Mouse (Mus musculus) lung, adult 2 months (tissue): ENCODE data around the gene Stx2.

ENCODE experiments used
- CTCF ChIP-seq: fragments of 200-500 bp; IDR thresholded peaks from 2 replicates; pipeline ENCODE4 v1.5.1; 2011; ENCODE audit warnings: mild to moderate bottlenecking, low read length, control low read depth; ENCODE audit not compliant: insufficient read depth
- POLR2A ChIP-seq: fragments of 200-500 bp; IDR thresholded peaks from 2 replicates; pipeline ENCODE4 v1.6.1; 2011; ENCODE audit warnings: low read depth, mild to moderate bottlenecking, control low read depth, low read length, borderline replicate concordance; ENCODE audit errors: extremely low read depth

DNA sequence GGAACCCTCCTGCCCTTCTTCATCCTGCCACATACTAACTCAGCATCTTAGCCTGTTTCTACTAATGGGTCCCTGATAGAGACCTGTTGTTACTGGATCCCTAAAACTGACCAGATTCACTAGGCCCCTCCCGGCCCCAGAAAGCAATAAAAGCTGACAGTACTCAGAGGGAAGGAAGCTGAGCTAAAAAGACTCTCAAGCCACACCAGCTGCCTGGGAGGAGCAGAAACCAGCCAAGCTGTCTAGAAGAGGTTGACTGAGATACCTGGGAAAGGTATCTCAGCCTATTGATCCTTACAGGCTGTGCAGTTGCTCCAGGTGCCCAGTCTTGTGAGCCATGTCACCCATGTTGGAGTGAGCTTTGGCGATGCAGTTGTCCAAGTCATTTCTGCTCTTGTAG, 17.4 kb upstream of the Stx2 start:
- no peak for TF ChIP-seq CTCF
- no peak for TF ChIP-seq POLR2A
